ENCODE assay signal across 19 mouse cellular contexts in genomic region chr2:69816575-69816974, GRCm38 (mm10). TPM values are rescaled to one million over a fixed set of nuclear protein-coding genes. Genes with fewer than 3 reads are reported as not detected.
DNase-seq lines count a peak whose midpoint lies in the region; ATAC-seq and TF ChIP-seq lines count a peak whose summit lies in the region.
"Had no signal": no experiment of that assay in that cellular context is flagged by ENCODE, and none has a peak within 500 bp of the region (broad histone marks: within the 10 kb centered on the region; RNA-seq: fewer than 3 reads in every experiment).

No protein-coding gene starts in this region.

- peaks cover 10% of the 10 kb centered on the region; the same call in 1 of the 2 replicates for H3K4me1 ChIP-seq in heart, embryonic 16.5 days (ENCODE audit: control insufficient read depth, insufficient read depth, low read length)
- H3K4me1 ChIP-seq in G1E (ENCODE audit: insufficient read depth, low read depth, low read length): peaks cover 63% of the 10 kb centered on the region
- H3K4me1 ChIP-seq in liver, postnatal 0 days (ENCODE audit: insufficient read depth): peaks cover 9% of the 10 kb centered on the region
- no peaks in the 10 kb centered on the region for H3K4me1 ChIP-seq in thymus, adult 2 months (replicated peaks; ENCODE audit: control insufficient read depth, insufficient read depth, low read length)
- peaks cover 3% of the 10 kb centered on the region for H3K4me1 ChIP-seq in midbrain, embryonic 16.5 days (ENCODE audit: control insufficient read depth, insufficient read depth, low read length)
- H3K4me1 ChIP-seq: embryonic facial prominence, embryonic 15.5 days had no signal

- no peak overlapping the region for H3K4me3 ChIP-seq in heart, embryonic 16.5 days (ENCODE audit: low read length)
- no peak overlapping the region; the same call in 1 of the 2 replicates for H3K4me3 ChIP-seq in G1E (ENCODE audit: low read depth, low read length)
- H3K4me3 ChIP-seq in liver, postnatal 0 days (ENCODE audit: low read depth, low read length): no peak overlapping the region
- no peak overlapping the region for H3K4me3 ChIP-seq in thymus, adult 2 months (ENCODE audit: control insufficient read depth, insufficient read depth, low read length)
- no peak overlapping the region for H3K4me3 ChIP-seq in midbrain, embryonic 16.5 days (ENCODE audit: low read depth, low read length)
- H3K4me3 ChIP-seq: embryonic facial prominence, embryonic 15.5 days; layer of hippocampus, adult 2 months; limb, embryonic 15.5 days; midbrain, embryonic 10.5 days; myocyte had no signal

- WGBS in heart, embryonic 16.5 days: 19% methylated on average over 5 of the region's 5 CpGs
- 40% methylated on average over 5 of the region's 5 CpGs for WGBS in liver, postnatal 0 days (ENCODE audit: insufficient replicate concordance)
- WGBS in thymus, adult 2 months: 89% methylated on average over 5 of the region's 5 CpGs
- 91% methylated on average over 5 of the region's 5 CpGs for WGBS in midbrain, embryonic 16.5 days

- peak; percentile 71 for ATAC-seq in heart, embryonic 16.5 days (replicated peaks; ENCODE audit: extremely low read depth, insufficient read depth, low FRiP score)
- peak; percentile 78 for ATAC-seq in G1E (ENCODE audit: extremely low read depth, insufficient number of reproducible peaks, low FRiP score, poor library complexity, severe bottlenecking)
- peak; percentile 54; the same call in 1 of the 2 replicates for ATAC-seq in erythroblast, adult 5-6 weeks (replicated peaks; ENCODE audit: low FRiP score, poor library complexity, severe bottlenecking)
- ATAC-seq in liver, postnatal 0 days: peak; percentile 54
- ATAC-seq in midbrain, embryonic 16.5 days: no peak
- ATAC-seq: forebrain, embryonic 14.5 days; hindbrain, embryonic 16.5 days had no signal

- no peaks in the 10 kb centered on the region for H3K27me3 ChIP-seq in heart, embryonic 16.5 days (ENCODE audit: control insufficient read depth, insufficient read depth, low read length)
- no peaks in the 10 kb centered on the region for H3K27me3 ChIP-seq in G1E (ENCODE audit: insufficient read depth, low read length)
- H3K27me3 ChIP-seq in liver, postnatal 0 days (ENCODE audit: insufficient read depth, low read length): no peaks in the 10 kb centered on the region
- H3K27me3 ChIP-seq in thymus, adult 2 months (ENCODE audit: control insufficient read depth, insufficient read depth, low read length): no peaks in the 10 kb centered on the region
- H3K27me3 ChIP-seq in midbrain, embryonic 16.5 days (ENCODE audit: control insufficient read depth, insufficient read depth, low read depth, low read length): no peaks in the 10 kb centered on the region; the same call in 1 of the 2 replicates
- H3K27me3 ChIP-seq: embryonic facial prominence, embryonic 15.5 days; limb, embryonic 15.5 days had no signal

- H3K9ac ChIP-seq in heart, embryonic 16.5 days (ENCODE audit: low read length): no peak overlapping the region
- H3K9ac ChIP-seq in liver, postnatal 0 days (replicated peaks): no peak overlapping the region
- H3K9ac ChIP-seq in midbrain, embryonic 16.5 days (ENCODE audit: low read depth, low read length): no peak overlapping the region
- H3K9ac ChIP-seq: embryonic facial prominence, embryonic 15.5 days; limb, embryonic 15.5 days had no signal

- TF ChIP-seq CTCF in G1E (IDR thresholded peaks at IDR 0.05; ENCODE audit: low read depth, low read length): no peak
- TF ChIP-seq CTCF in liver, postnatal 0 days (IDR thresholded peaks at IDR 0.05; ENCODE audit: low read depth): no peak
- no peak for TF ChIP-seq CTCF in thymus, adult 2 months (IDR thresholded peaks at IDR 0.05; ENCODE audit: borderline replicate concordance, control insufficient read depth, extremely low read depth, insufficient read depth, low read length, poor library complexity)

- no peaks in the 10 kb centered on the region for H3K36me3 ChIP-seq in heart, embryonic 16.5 days (ENCODE audit: control insufficient read depth, insufficient read depth)
- no peaks in the 10 kb centered on the region for H3K36me3 ChIP-seq in G1E (replicated peaks)
- H3K36me3 ChIP-seq in liver, postnatal 0 days (replicated peaks; ENCODE audit: insufficient read depth, low read length): no peaks in the 10 kb centered on the region
- no peaks in the 10 kb centered on the region for H3K36me3 ChIP-seq in thymus, adult 2 months (ENCODE audit: control insufficient read depth, insufficient read depth, low read length)
- no peaks in the 10 kb centered on the region for H3K36me3 ChIP-seq in midbrain, embryonic 16.5 days (ENCODE audit: control insufficient read depth, insufficient read depth, low read length)
- H3K36me3 ChIP-seq: embryonic facial prominence, embryonic 15.5 days; limb, embryonic 15.5 days; midbrain, embryonic 10.5 days had no signal

- peak overlapping the region; percentile 18; the same call in 1 of the 2 replicates for H3K4me2 ChIP-seq in heart, embryonic 16.5 days (ENCODE audit: low read depth, low read length)
- peak overlapping the region; percentile 6; the same call in 1 of the 2 replicates for H3K4me2 ChIP-seq in liver, postnatal 0 days (ENCODE audit: low read depth, low read length)
- H3K4me2 ChIP-seq in midbrain, embryonic 16.5 days (ENCODE audit: low read length): no peak overlapping the region
- H3K4me2 ChIP-seq: embryonic facial prominence, embryonic 15.5 days; limb, embryonic 15.5 days had no signal

- DNase-seq in heart, adult 8-10 months (ENCODE audit: low spot score): no peak
- DNase-seq in G1E (ENCODE audit: low spot score): peak; percentile 20
- no peak for DNase-seq in liver, postnatal 0 days
- DNase-seq in right cerebral cortex, postnatal 36 days (ENCODE audit: low spot score in 2 of 2): no peak
- no peak for DNase-seq in thymus, adult 2 months
- DNase-seq: adrenal gland, postnatal 10 days; gastrocnemius, postnatal 10 days; kidney, adult 9 months; thymus, postnatal 25 days had no signal

- peak overlapping the region; percentile 71 for H3K27ac ChIP-seq in heart, embryonic 16.5 days (ENCODE audit: low read length)
- H3K27ac ChIP-seq in liver, postnatal 0 days (ENCODE audit: low read depth): no peak overlapping the region; the same call in 1 of the 2 replicates
- H3K27ac ChIP-seq in thymus, adult 2 months (ENCODE audit: control insufficient read depth, insufficient read depth, low read length): no peak overlapping the region
- no peak overlapping the region for H3K27ac ChIP-seq in midbrain, embryonic 16.5 days (ENCODE audit: low read length)
- H3K27ac ChIP-seq: embryonic facial prominence, embryonic 15.5 days; layer of hippocampus, adult 2 months; limb, embryonic 15.5 days; midbrain, embryonic 10.5 days had no signal

- 0 out of 2 replicates have a peak, but pooled peaks cover 2% of the 10 kb centered on the region for H3K9me3 ChIP-seq in heart, embryonic 16.5 days (replicated peaks; ENCODE audit: control insufficient read depth, low read length)
- no peaks in the 10 kb centered on the region for H3K9me3 ChIP-seq in G1E (replicated peaks)
- no peaks in the 10 kb centered on the region for H3K9me3 ChIP-seq in liver, postnatal 0 days (ENCODE audit: low read length)
- H3K9me3 ChIP-seq in midbrain, embryonic 16.5 days (replicated peaks; ENCODE audit: control insufficient read depth, low read length, poor library complexity, severe bottlenecking): no peaks in the 10 kb centered on the region
- H3K9me3 ChIP-seq: embryonic facial prominence, embryonic 15.5 days; limb, embryonic 15.5 days; midbrain, embryonic 10.5 days had no signal

- TF ChIP-seq POLR2A in thymus, adult 2 months (IDR thresholded peaks at IDR 0.05; ENCODE audit: control insufficient read depth, extremely low read depth, insufficient read depth, low read length, poor library complexity): no peak

- TF ChIP-seq EP300 in liver, postnatal 0 days (IDR thresholded peaks at IDR 0.05; ENCODE audit: low read depth): peak; percentile 74

RNA-seq across cellular contexts. Expression of gene Klhl23, which starts 5.2 kb away (rescaled TPM):
- 57.5 and 57.6 TPM in 2 replicates for polyA plus RNA-seq in heart, embryonic 16.5 days (2015; fragmentation: Nextera tagmentation; extraction: Ambion mirVana)
- 10 to 100 TPM; 27.3 to 34.6 (median 33.3) TPM for total RNA-seq in heart, adult 8-10 months (2022)
- total RNA-seq in G1E (2014; fragmentation: Nextera tagmentation) (54.3 and 59.1 TPM in 2 replicates), G1E (2017) (68.9 and 88.2 TPM in 2 replicates)
- polyA plus RNA-seq in G1E (2012): 4.9 and 6.8 TPM in 2 replicates
- total RNA-seq in erythroblast, adult 5-6 weeks (2015; ENCODE audit: low replicate concordance): 2.1 and 2.7 TPM in 2 replicates
- total RNA-seq in erythroblast, adult 5-6 weeks (2017; ENCODE audit: low replicate concordance): 3.6 and 10.4 TPM in 2 replicates
- 3.9 and 5.6 TPM in 2 replicates for polyA plus RNA-seq in liver, postnatal 0 days (2015; fragmentation: Nextera tagmentation; extraction: Ambion mirVana)
- polyA plus RNA-seq in thymus, adult 2 months (2012; rRNA removed): 2.5 and 3.4 TPM in 2 replicates
- polyA plus RNA-seq in midbrain, embryonic 16.5 days (2015; fragmentation: Nextera tagmentation; extraction: Ambion mirVana): 93.3 and 104 TPM in 2 replicates

RNA-seq across cellular contexts. Expression of gene Phospho2, which starts 27.2 kb away (rescaled TPM):
- 20.4 and 22.4 TPM in 2 replicates for polyA plus RNA-seq in heart, embryonic 16.5 days (2015; fragmentation: Nextera tagmentation; extraction: Ambion mirVana)
- 10 to 100 TPM; 24.6 to 31.0 (median 25.9) TPM for total RNA-seq in heart, adult 8-10 months (2022)
- total RNA-seq in G1E (2014; fragmentation: Nextera tagmentation) (30.6 and 35.5 TPM in 2 replicates), G1E (2017) (32.1 and 34.6 TPM in 2 replicates)
- 35.3 and 39.7 TPM in 2 replicates for polyA plus RNA-seq in G1E (2012)
- total RNA-seq in erythroblast, adult 5-6 weeks (2015; ENCODE audit: low replicate concordance): 8.4 and 15.4 TPM in 2 replicates
- 10.2 and 12.0 TPM in 2 replicates for total RNA-seq in erythroblast, adult 5-6 weeks (2017; ENCODE audit: low replicate concordance)
- 13.0 and 13.5 TPM in 2 replicates for polyA plus RNA-seq in liver, postnatal 0 days (2015; fragmentation: Nextera tagmentation; extraction: Ambion mirVana)
- 87.1 and 106 TPM in 2 replicates for polyA plus RNA-seq in thymus, adult 2 months (2012; rRNA removed)
- polyA plus RNA-seq in midbrain, embryonic 16.5 days (2015; fragmentation: Nextera tagmentation; extraction: Ambion mirVana): 35.9 and 38.5 TPM in 2 replicates

RNA-seq across cellular contexts. Expression of gene Ccdc173, which starts 27.2 kb away (rescaled TPM):
- 1.3 and 1.8 TPM in 2 replicates for polyA plus RNA-seq in heart, embryonic 16.5 days (2015; fragmentation: Nextera tagmentation; extraction: Ambion mirVana)
- total RNA-seq in heart, adult 8-10 months (2022): under 1 TPM; 0.29 to 1.00 (median 0.65) TPM
- 6.4 and 7.7 TPM in 2 replicates for total RNA-seq in G1E (2014; fragmentation: Nextera tagmentation)
- total RNA-seq in G1E (2017): 3.0 and 6.1 TPM in 2 replicates
- 0.25 and 0.35 TPM in 2 replicates for polyA plus RNA-seq in G1E (2012)
- 1.5 TPM in 1 of 2 replicates, not detected in the other for total RNA-seq in erythroblast, adult 5-6 weeks (2015; ENCODE audit: low replicate concordance)
- total RNA-seq in erythroblast, adult 5-6 weeks (2017; ENCODE audit: low replicate concordance): 1.1 and 2.0 TPM in 2 replicates
- polyA plus RNA-seq in liver, postnatal 0 days (2015; fragmentation: Nextera tagmentation; extraction: Ambion mirVana): 0.29 and 0.30 TPM in 2 replicates
- polyA plus RNA-seq in thymus, adult 2 months (2012; rRNA removed): 0.26 and 0.43 TPM in 2 replicates
- polyA plus RNA-seq in midbrain, embryonic 16.5 days (2015; fragmentation: Nextera tagmentation; extraction: Ambion mirVana): 2.6 and 3.0 TPM in 2 replicates

RNA-seq across cellular contexts. Expression of gene Ssb, which starts 44.8 kb away (rescaled TPM):
- polyA plus RNA-seq in heart, embryonic 16.5 days (2015; fragmentation: Nextera tagmentation; extraction: Ambion mirVana): 177 and 193 TPM in 2 replicates
- 10 to 100 TPM; 58.2 to 78.0 (median 62.0) TPM for total RNA-seq in heart, adult 8-10 months (2022)
- total RNA-seq in G1E (2014; fragmentation: Nextera tagmentation): 427 and 594 TPM in 2 replicates
- total RNA-seq in G1E (2017): 492 and 574 TPM in 2 replicates
- 29.4 and 41.7 TPM in 2 replicates for polyA plus RNA-seq in G1E (2012)
- total RNA-seq in erythroblast, adult 5-6 weeks (2015; ENCODE audit: low replicate concordance): 90.3 and 130 TPM in 2 replicates
- total RNA-seq in erythroblast, adult 5-6 weeks (2017; ENCODE audit: low replicate concordance): 98.7 and 161 TPM in 2 replicates
- 112 and 128 TPM in 2 replicates for polyA plus RNA-seq in liver, postnatal 0 days (2015; fragmentation: Nextera tagmentation; extraction: Ambion mirVana)
- polyA plus RNA-seq in thymus, adult 2 months (2012; rRNA removed): 5.4 and 6.9 TPM in 2 replicates
- 241 and 245 TPM in 2 replicates for polyA plus RNA-seq in midbrain, embryonic 16.5 days (2015; fragmentation: Nextera tagmentation; extraction: Ambion mirVana)
